Mouse (Mus musculus) midbrain, embryonic 15.5 days (tissue): ENCODE results near the gene Upk2. TPM values are rescaled to one million over a fixed set of nuclear protein-coding genes. Genes with fewer than 3 reads are reported as not detected.
"Not testable (repeated sequence)": the region's sequence is repeated elsewhere in the genome, so short reads cannot be mapped to it uniquely, and the experiment has no call there.

Source experiments
- ATAC-seq: fragments of 200-750 bp; cut with Nextera tagmentation; replicated peaks from 2 replicates; pipeline ENCODE4 v1.8.0; 2017; ENCODE audit warnings: moderate TSS enrichment
- H3K27ac ChIP-seq: fragments of 300-500 bp; sonication (generic); 2 replicates; pipeline ENCODE4 v1.5.1; 2015; ENCODE audit warnings: mild to moderate bottlenecking, inconsistent platforms
- H3K27me3 ChIP-seq: fragments of 300-500 bp; sonication (generic); replicated peaks from 2 replicates; pipeline ENCODE4 v1.6.1; 2015; ENCODE audit warnings: inconsistent platforms
- H3K36me3 ChIP-seq: fragments of 300-500 bp; sonication (generic); replicated peaks from 2 replicates; pipeline ENCODE4 v1.6.1; 2015; ENCODE audit warnings: inconsistent platforms
- H3K4me1 ChIP-seq: fragments of 300-500 bp; sonication (generic); 2 replicates; pipeline ENCODE4 v1.6.1; 2015; ENCODE audit warnings: inconsistent platforms
- H3K4me2 ChIP-seq: fragments of 300-500 bp; sonication (generic); 2 replicates; pipeline ENCODE4 v1.6.1; 2015; ENCODE audit warnings: inconsistent platforms, mild to moderate bottlenecking, moderate library complexity
- H3K4me3 ChIP-seq: fragments of 300-500 bp; sonication (generic); 2 replicates; pipeline ENCODE4 v1.5.1; 2015; ENCODE audit warnings: mild to moderate bottlenecking, inconsistent platforms
- H3K9ac ChIP-seq: fragments of 300-500 bp; sonication (generic); 2 replicates; pipeline ENCODE4 v1.6.1; 2015; ENCODE audit warnings: mild to moderate bottlenecking, inconsistent platforms
- H3K9me3 ChIP-seq: fragments of 300-500 bp; sonication (generic); 2 replicates; pipeline ENCODE4 v1.6.1; 2016; ENCODE audit warnings: inconsistent platforms
- WGBS: fragments of 180-500 bp; shearing (Covaris S2); methylation state at CpG from one replicate; pipeline ENCODE4 v1.1.7; 2015; ENCODE audit warnings: mixed read lengths; 5-methylcytosine and 5-hydroxymethylcytosine counted together
- polyA plus RNA-seq: library from polyadenylated mRNA; unstranded; fragments of >200 nt; fragmentation: Nextera tagmentation; extraction: Ambion mirVana; gene quantifications from 2 replicates; pipeline ENCODE4 v1.2.1, GENCODE M21; 2015

Gene Upk2
- polyA plus RNA-seq, 1 experiment from 2014 or later: not detected

DNA sequence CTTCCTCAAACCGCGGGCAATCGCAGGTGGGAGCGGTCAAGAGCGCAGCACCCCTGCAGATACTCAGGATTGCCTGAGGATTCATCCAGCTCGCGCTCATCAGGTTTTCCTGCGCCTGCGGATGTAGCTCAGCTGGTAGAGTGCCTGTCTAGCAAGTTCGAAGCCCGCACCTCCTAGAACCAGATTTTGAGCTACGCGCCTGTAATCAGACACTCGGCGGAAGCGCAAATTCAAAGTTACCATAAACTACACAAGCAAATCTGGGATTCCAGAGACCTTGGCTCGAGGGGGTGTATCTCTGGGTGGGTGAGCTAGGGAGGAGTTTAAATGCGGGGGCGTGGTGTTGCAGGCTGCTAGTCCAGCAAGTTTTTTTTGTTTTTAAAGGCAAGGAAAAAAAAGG lies 13.8 kb downstream of the Upk2 start, which contains the start of gene Foxr1:
TSS of gene Foxr1 (minus strand) at position 176 of the 400 bp plus-strand sequence.
- WGBS: 82% methylated on average over 19 of the region's 19 CpGs
- Histone ChIP-seq H3K4me1 (no peaks in the 10 kb centered on the region), H3K4me2 (no peak within 1 kb of the TSS), H3K27me3 (no peaks in the 10 kb centered on the region), H3K4me3 (no peak within 1 kb of the TSS), H3K36me3 (no peaks in the 10 kb centered on the region), H3K27ac (no peak within 1 kb of the TSS), H3K9ac (no peak within 1 kb of the TSS), H3K9me3 (no peaks in the 10 kb centered on the region)
- no peak for ATAC-seq

- 83% methylated on average over 6 of the region's 6 CpGs for WGBS
Measured at GRCm38 (mm10) chr9:44435747-44436146, 19.0 kb downstream of the Upk2 start.

GRCm38 (mm10) chr9:44432577-44433185 lies 22.1 kb downstream of the Upk2 start:
- ATAC-seq: no peak
- no peak overlapping the region for H3K27ac ChIP-seq
- H3K36me3 ChIP-seq: no peaks in the 10 kb centered on the region
- H3K27me3 ChIP-seq: no peaks in the 10 kb centered on the region
- no peak overlapping the region for H3K4me3 ChIP-seq
- no peak overlapping the region for H3K9ac ChIP-seq
- no peaks in the 10 kb centered on the region for H3K4me1 ChIP-seq
- WGBS: 59% methylated on average over 5 of the region's 5 CpGs
- no peaks in the 10 kb centered on the region for H3K9me3 ChIP-seq
- H3K4me2 ChIP-seq: no peak overlapping the region

More at GRCm38 (mm10) chr9:44435747-44436146, 19.0 kb downstream of the Upk2 start:
- Histone ChIP-seq H3K4me3 (no peak overlapping the region), H3K9me3 (no peaks in the 10 kb centered on the region), H3K4me2 (no peak overlapping the region), H3K9ac (no peak overlapping the region), H3K4me1 (no peaks in the 10 kb centered on the region), H3K27ac (no peak overlapping the region), H3K27me3 (no peaks in the 10 kb centered on the region), H3K36me3 (no peaks in the 10 kb centered on the region)
- no peak for ATAC-seq

DNA sequence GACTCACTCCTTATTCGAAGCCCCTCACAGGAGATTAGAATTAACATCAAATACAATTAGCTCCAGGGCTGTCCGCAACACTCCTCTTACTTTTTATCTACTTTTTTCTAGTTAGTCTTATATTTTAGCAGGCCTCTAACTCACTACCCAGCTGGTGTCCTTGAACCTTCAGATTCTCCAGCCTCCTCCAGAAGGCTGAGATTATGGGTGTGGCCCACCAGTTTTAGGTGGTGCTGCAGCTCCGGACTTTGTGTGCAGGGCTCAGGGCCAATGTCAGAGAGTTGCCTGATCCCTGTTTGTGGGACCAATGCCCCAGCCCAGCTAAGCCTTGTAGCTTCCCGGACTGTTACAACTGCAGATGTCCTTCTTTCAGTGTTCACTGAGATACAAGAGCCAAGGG lies 31.2 kb downstream of the Upk2 start:
- no peak overlapping the region for H3K4me2 ChIP-seq
- no peaks in the 10 kb centered on the region for H3K36me3 ChIP-seq
- no peaks in the 10 kb centered on the region for H3K27me3 ChIP-seq
- no peak overlapping the region for H3K9ac ChIP-seq
- WGBS: 87% methylated on average over 4 of the region's 4 CpGs
- no peak for ATAC-seq
- no peak overlapping the region for H3K4me3 ChIP-seq
- peaks cover 2% of the 10 kb centered on the region; the same call in 1 of the 2 replicates for H3K4me1 ChIP-seq
- H3K9me3 ChIP-seq: no peaks in the 10 kb centered on the region
- H3K27ac ChIP-seq: no peak overlapping the region

GRCm38 (mm10) chr9:44420280-44420898 lies 34.4 kb downstream of the Upk2 start:
- WGBS: 81% methylated on average over 5 of the region's 5 CpGs
- H3K9me3 ChIP-seq: no peaks in the 10 kb centered on the region
- H3K27ac ChIP-seq: no peak overlapping the region
- H3K9ac ChIP-seq: no peak overlapping the region
- H3K27me3 ChIP-seq: no peaks in the 10 kb centered on the region
- no peak overlapping the region for H3K4me2 ChIP-seq
- H3K4me1 ChIP-seq: peaks cover 17% of the 10 kb centered on the region
- no peak for ATAC-seq
- H3K36me3 ChIP-seq: no peaks in the 10 kb centered on the region
- H3K4me3 ChIP-seq: no peak overlapping the region

DNA sequence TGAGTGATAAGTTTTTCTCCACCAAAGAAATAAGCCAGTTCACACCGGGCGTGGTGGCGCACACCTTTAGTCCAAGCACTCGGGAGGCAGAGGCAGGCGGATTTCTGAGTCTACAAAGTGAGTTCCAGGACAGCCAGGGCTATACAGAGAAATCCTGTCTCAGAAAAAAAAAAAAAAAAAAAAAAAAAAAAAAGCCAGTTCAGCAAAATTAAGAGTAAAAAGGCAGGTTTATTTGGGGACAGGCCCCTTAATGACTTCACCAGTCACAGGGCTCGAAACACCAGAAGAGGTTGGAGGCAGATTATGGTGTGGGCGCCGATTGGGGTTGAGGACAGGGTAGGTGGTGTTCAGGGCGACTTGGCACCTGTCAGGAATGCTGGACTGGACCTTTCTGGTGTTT lies 35.0 kb downstream of the Upk2 start:
- not testable (repeated sequence) for H3K27ac ChIP-seq, H3K36me3 ChIP-seq, H3K4me3 ChIP-seq, H3K27me3 ChIP-seq, H3K9me3 ChIP-seq, H3K9ac ChIP-seq, ATAC-seq, H3K4me2 ChIP-seq
- 93% methylated on average over 9 of the region's 9 CpGs for WGBS
- peaks cover 17% of the 10 kb centered on the region for H3K4me1 ChIP-seq

DNA sequence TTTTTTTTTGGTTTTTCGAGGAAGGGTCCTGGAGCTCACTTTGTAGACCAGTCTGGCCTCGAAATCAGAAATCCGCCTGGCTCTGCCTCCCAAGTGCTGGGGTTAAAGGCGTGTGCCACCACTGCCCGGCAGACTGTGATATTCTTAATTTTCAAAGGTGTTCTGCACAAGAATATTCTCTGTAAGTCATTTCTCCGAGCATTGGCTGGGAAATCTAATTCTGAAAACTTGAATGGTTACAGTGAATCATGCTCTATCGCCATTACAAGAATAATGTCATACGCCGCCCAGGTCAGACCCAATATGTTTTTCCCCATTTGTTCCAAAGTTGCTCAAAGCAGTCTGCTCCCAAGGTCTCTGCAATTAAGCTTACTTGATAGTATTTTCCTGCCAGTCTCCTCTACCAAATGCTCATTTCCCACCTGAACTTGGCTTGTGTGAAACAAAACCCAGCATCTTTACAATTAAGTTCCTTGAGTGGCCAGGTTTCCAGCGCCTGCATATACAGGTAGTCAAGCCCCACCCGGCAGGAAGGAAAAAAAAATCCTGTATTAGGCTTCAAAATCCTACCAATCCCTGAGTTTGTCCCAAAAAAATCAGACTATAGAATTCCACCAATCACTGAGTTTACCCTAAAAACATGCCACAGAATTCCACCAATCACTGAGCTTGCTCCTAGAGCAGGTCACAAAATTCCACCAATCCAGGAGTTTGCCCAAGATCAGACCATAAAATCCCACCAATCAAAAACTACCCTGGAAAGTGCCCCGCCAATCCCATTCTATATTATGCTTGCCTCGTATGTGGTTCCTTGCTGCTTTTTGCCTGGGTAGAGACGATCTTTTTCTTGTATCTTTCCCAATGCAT lies 36.0 kb downstream of the Upk2 start, which contains the start of gene Ccdc84:
TSS of gene Ccdc84 (minus strand) at position 51 of the 867 bp plus-strand sequence.
- ATAC-seq: no peak
- Histone ChIP-seq H3K9me3 (no peaks in the 10 kb centered on the region), H3K4me1 (peaks cover 17% of the 10 kb centered on the region), H3K4me2 (peak within 1 kb of the TSS; percentile 89), H3K4me3 (peak within 1 kb of the TSS; percentile 67), H3K36me3 (0 out of 2 replicates have a peak, but pooled peaks cover 10% of the 10 kb centered on the region), H3K27me3 (no peaks in the 10 kb centered on the region), H3K9ac (peak within 1 kb of the TSS; percentile 71), H3K27ac (peak within 1 kb of the TSS; percentile 83)
- 75% methylated on average over 14 of the region's 14 CpGs for WGBS

- no peaks in the 10 kb centered on the region for H3K9me3 ChIP-seq
- H3K27me3 ChIP-seq: no peaks in the 10 kb centered on the region
- peak overlapping the region; percentile 71 for H3K9ac ChIP-seq
- H3K4me2 ChIP-seq: peak overlapping the region; percentile 89
- H3K36me3 ChIP-seq: peaks cover 16% of the 10 kb centered on the region; the same call in 1 of the 2 replicates
- WGBS: under 1% methylated on average over 35 of the region's 38 CpGs
- peak overlapping the region; percentile 67 for H3K4me3 ChIP-seq
- H3K4me1 ChIP-seq: peaks cover 17% of the 10 kb centered on the region
- ATAC-seq: peak; percentile 90
- H3K27ac ChIP-seq: peak overlapping the region; percentile 83
Measured at GRCm38 (mm10) chr9:44417892-44418363, 36.8 kb downstream of the Upk2 start.

DNA sequence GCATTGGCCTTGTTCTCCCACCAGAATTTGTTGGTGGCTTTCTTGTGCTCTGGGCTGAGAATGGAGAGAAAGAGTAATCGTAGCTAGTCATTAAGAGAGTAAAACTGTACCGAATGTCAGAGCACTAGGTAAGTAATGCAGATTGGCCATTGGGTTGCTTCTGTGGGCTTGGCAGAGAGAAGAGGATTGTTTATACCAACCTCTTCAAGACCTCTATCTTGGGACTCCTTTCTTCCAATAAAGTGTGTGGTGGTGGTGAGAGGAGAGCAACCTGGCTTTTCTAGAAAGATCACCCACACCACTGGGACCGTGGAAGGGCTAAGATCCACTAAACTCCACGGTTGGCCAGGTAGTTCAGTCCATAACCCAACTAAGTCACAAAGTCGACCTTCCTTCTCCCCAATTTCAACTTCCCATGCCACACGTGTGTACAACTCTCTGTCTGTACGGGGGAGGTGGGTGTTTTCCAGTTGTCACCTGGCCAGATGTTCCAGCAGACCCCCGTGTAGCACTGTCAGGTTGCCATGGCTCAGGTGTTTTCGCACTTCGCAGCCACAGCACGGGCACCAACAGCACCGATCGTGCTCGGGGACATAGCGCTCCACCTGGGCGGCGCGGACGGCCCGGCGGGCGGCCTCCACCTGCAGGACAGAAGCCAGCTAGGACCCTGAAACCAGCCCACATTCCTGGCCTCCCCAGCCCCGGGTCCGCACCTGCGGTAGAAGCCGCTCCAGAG lies 37.5 kb downstream of the Upk2 start:
- WGBS: 9% methylated on average over 26 of the region's 26 CpGs
- peak; percentile 68 for ATAC-seq

DNA sequence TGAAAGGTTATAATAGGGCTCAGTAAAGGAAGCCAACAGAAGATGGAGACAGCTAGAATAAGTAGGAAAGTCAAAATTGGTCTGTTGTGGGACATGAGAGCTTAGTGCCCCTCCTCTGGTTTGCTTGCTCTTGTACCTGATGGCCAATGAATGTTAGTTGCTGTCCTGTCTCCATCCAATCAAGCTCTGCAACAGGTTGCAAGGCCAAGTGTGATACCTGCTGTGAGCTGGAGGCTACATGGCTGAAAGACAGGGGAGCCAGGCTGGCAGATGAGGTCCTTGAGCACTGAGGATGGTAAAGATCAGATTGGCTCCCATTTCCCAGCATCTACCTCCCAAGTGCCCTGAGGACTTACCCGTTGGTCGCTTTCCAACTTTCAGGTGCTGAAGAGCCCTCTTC lies 42.0 kb downstream of the Upk2 start:
- no peaks in the 10 kb centered on the region for H3K9me3 ChIP-seq
- no peak overlapping the region for H3K4me2 ChIP-seq
- no peaks in the 10 kb centered on the region for H3K27me3 ChIP-seq
- H3K9ac ChIP-seq: no peak overlapping the region
- no peak overlapping the region for H3K27ac ChIP-seq
- H3K36me3 ChIP-seq: peaks cover 53% of the 10 kb centered on the region
- WGBS: 93% methylated on average over 2 of the region's 2 CpGs
- H3K4me3 ChIP-seq: no peak overlapping the region
- no peak for ATAC-seq
- H3K4me1 ChIP-seq: peaks cover 22% of the 10 kb centered on the region

More for the DNA sequence above, 37.5 kb downstream of the Upk2 start:
- no peaks in the 10 kb centered on the region for H3K9me3 ChIP-seq
- peak overlapping the region; percentile 83 for H3K27ac ChIP-seq
- peak overlapping the region; percentile 71 for H3K9ac ChIP-seq
- H3K27me3 ChIP-seq: no peaks in the 10 kb centered on the region
- H3K4me2 ChIP-seq: peak overlapping the region; percentile 89
- H3K4me1 ChIP-seq: peaks cover 17% of the 10 kb centered on the region
- H3K4me3 ChIP-seq: peak overlapping the region; percentile 67
- peaks cover 22% of the 10 kb centered on the region; the same call in 1 of the 2 replicates for H3K36me3 ChIP-seq

- Histone ChIP-seq H3K27me3 (no peaks in the 10 kb centered on the region), H3K9ac (no peak overlapping the region), H3K9me3 (no peaks in the 10 kb centered on the region), H3K36me3 (peaks cover 53% of the 10 kb centered on the region), H3K4me3 (no peak overlapping the region), H3K27ac (no peak overlapping the region), H3K4me1 (peaks cover 20% of the 10 kb centered on the region), H3K4me2 (no peak overlapping the region)
- no peak for ATAC-seq
- 86% methylated on average over 4 of the region's 4 CpGs for WGBS
Measured at GRCm38 (mm10) chr9:44412306-44412705, 42.5 kb downstream of the Upk2 start.
